Mouse (Mus musculus): ENCODE data around the gene Ubc. TPM values are rescaled to one million over a fixed set of nuclear protein-coding genes. Genes with fewer than 3 reads are reported as not detected.

Ubc gene
- total RNA-seq, 2 experiments from 2014 or later = 1,764 to 2,031 TPM

- DNase-seq (ENCODE audit: low spot score) = no peak
Observed at GRCm38 (mm10) chr5:125351939-125352338, 38.1 kb downstream of the Ubc start.

GRCm38 (mm10) chr5:125351057-125351456, 38.9 kb downstream of the Ubc start:
- no peak for DNase-seq (ENCODE audit: low spot score)

- no peak for DNase-seq (ENCODE audit: low spot score)
Observed at GRCm38 (mm10) chr5:125349391-125349790, 40.6 kb downstream of the Ubc start.

- DNase-seq (ENCODE audit: low spot score) = peak; percentile 50
Observed at GRCm38 (mm10) chr5:125348487-125348886, 41.5 kb downstream of the Ubc start.

- DNase-seq (ENCODE audit: low spot score) = no peak
Observed at GRCm38 (mm10) chr5:125348067-125348466, 41.9 kb downstream of the Ubc start.

- DNase-seq (ENCODE audit: low spot score) = no peak
Observed at GRCm38 (mm10) chr5:125344296-125344695, 45.7 kb downstream of the Ubc start.

- no peak for DNase-seq (ENCODE audit: low spot score)
Observed at GRCm38 (mm10) chr5:125341459-125342090, 48.4 kb downstream of the Ubc start.

GRCm38 (mm10) chr5:125340547-125341262, 49.3 kb downstream of the Ubc start, which contains the start of gene Scarb1:
Gene Scarb1 (minus strand): TSS chr5:125341094.
- peak; percentile 80 for DNase-seq (ENCODE audit: low spot score)

GRCm38 (mm10) chr5:125339851-125340531, 50.0 kb downstream of the Ubc start:
- DNase-seq (ENCODE audit: low spot score) = no peak

GRCm38 (mm10) chr5:125339108-125339751, 50.8 kb downstream of the Ubc start:
- peak; percentile 32 for DNase-seq (ENCODE audit: low spot score)

GRCm38 (mm10) chr5:125337526-125337925, 52.5 kb downstream of the Ubc start:
- no peak for DNase-seq (ENCODE audit: low spot score)

GRCm38 (mm10) chr5:125337012-125337411, 53.0 kb downstream of the Ubc start:
- no peak for DNase-seq (ENCODE audit: low spot score)

Other genes starting within 250 kb of the Ubc start
- 100 to 1,000 TPM; 118 to 134 TPM for gene Ncor2, start 211.0 kb downstream of the Ubc start, total RNA-seq (2021)
- 10 to 100 TPM; 10.0 to 11.0 TPM for gene Scarb1, start 49.1 kb downstream of the Ubc start, total RNA-seq (2021)
- under 1 TPM in 1 of 2 experiments, not detected in 1; 0.24 TPM for gene Gm10382, start 880 bp downstream of the Ubc start, total RNA-seq (2021)
- gene Dhx37, start 43.9 kb upstream of the Ubc start, total RNA-seq (2021) = 1 to 10 TPM; 4.5 to 5.1 TPM
- gene Bri3bp, start 51.4 kb upstream of the Ubc start, total RNA-seq (2021) = 1 to 10 TPM; 2.6 to 3.2 TPM
- 1 to 10 TPM; 2.4 to 5.0 TPM for gene Aacs, start 85.6 kb upstream of the Ubc start, total RNA-seq (2021)
- gene Tmem132b, start 141.6 kb upstream of the Ubc start, total RNA-seq (2021) = 1 to 10 TPM; 1.7 to 5.7 TPM

Measured in gastrocnemius, adult 18-20 months (tissue).